Mouse (Mus musculus) gastrocnemius, postnatal 14 days (tissue): ENCODE measurements around the gene Cspg5. TPM values are rescaled to one million over a fixed set of nuclear protein-coding genes. Genes with fewer than 3 reads are reported as not detected.
A peak's percentile ranks its signal among the peaks of the same experiment; 100 is the strongest.

Source experiments
- DNase-seq: peaks from one replicate; pipeline ENCODE4 v3.0.0; 2021; ENCODE audit warnings: mixed read lengths
- intact Hi-C: fragments of 180-260 bp; cut with DNase I; formaldehyde crosslinking; loops from one replicate; pipeline ENCODE4 v1.15.1; 2025; ENCODE audit warnings: low total_unique reads
- total RNA-seq, 2 experiments: library from RNA; stranded (reverse); gene quantifications; 2 replicates each; pipeline ENCODE4 v1.2.3; 2021

Cspg5 gene
- total RNA-seq, 2 experiments from 2014 or later = 0.43 to 0.58 TPM

GRCm38 (mm10) chr9:110249823-110250543, 6.4 kb downstream of the Cspg5 start:
- intact Hi-C loops = no loop called here
- DNase-seq = no peak

- intact Hi-C loops = no loop called here
- DNase-seq = no peak
Measured at GRCm38 (mm10) chr9:110250776-110251175, 7.2 kb downstream of the Cspg5 start.

- intact Hi-C loops = no loop called here
- no peak for DNase-seq
Measured at GRCm38 (mm10) chr9:110255407-110256019, 11.9 kb downstream of the Cspg5 start.

GRCm38 (mm10) chr9:110258646-110259045, 15.1 kb downstream of the Cspg5 start:
- DNase-seq = no peak
- intact Hi-C loops = no loop called here

GRCm38 (mm10) chr9:110259118-110259517, 15.5 kb downstream of the Cspg5 start:
- intact Hi-C loops = no loop called here
- DNase-seq = no peak

GRCm38 (mm10) chr9:110263181-110263580, 19.6 kb downstream of the Cspg5 start:
- intact Hi-C loops = no loop called here
- no peak for DNase-seq

- intact Hi-C loops = no loop called here
- DNase-seq = no peak
Measured at GRCm38 (mm10) chr9:110264991-110265390, 21.4 kb downstream of the Cspg5 start.

GRCm38 (mm10) chr9:110268416-110268815, 24.8 kb downstream of the Cspg5 start:
- intact Hi-C loops = no loop called here
- DNase-seq = no peak

GRCm38 (mm10) chr9:110272330-110272729, 28.7 kb downstream of the Cspg5 start:
- intact Hi-C loops = no loop called here
- DNase-seq = no peak

GRCm38 (mm10) chr9:110273507-110273906, 29.9 kb downstream of the Cspg5 start:
- DNase-seq = no peak
- intact Hi-C loops = no loop called here

GRCm38 (mm10) chr9:110275882-110276281, 32.3 kb downstream of the Cspg5 start:
- no peak for DNase-seq
- intact Hi-C loops = no loop called here

GRCm38 (mm10) chr9:110277431-110277881, 33.9 kb downstream of the Cspg5 start:
- no peak for DNase-seq
- intact Hi-C loops = no loop called here

GRCm38 (mm10) chr9:110284075-110284697, 40.6 kb downstream of the Cspg5 start:
- intact Hi-C loops = no loop called here
- no peak for DNase-seq

GRCm38 (mm10) chr9:110287321-110287924, 43.8 kb downstream of the Cspg5 start:
- intact Hi-C loops = no loop called here
- DNase-seq = no peak

- intact Hi-C loops = loop anchor here (10.0 kb wide), 1 partner anchor 118 kb away; no protein-coding TSS in a partner anchor
- DNase-seq = no peak
Measured at GRCm38 (mm10) chr9:110293254-110293718, 49.7 kb downstream of the Cspg5 start.

- intact Hi-C loops = loop anchor here (10.0 kb wide), 1 partner anchor 119 kb away; no protein-coding TSS in a partner anchor
- DNase-seq = no peak
Measured at GRCm38 (mm10) chr9:110293873-110294415, 50.4 kb downstream of the Cspg5 start.

- no peak for DNase-seq
- intact Hi-C loops = loop anchor here (5.0 to 10.0 kb wide), 2 partner anchors 120 to 402 kb away; no protein-coding TSS in a partner anchor
Measured at GRCm38 (mm10) chr9:110294786-110295185, 51.2 kb downstream of the Cspg5 start.

- intact Hi-C loops = loop anchor here (5.0 to 10.0 kb wide), 2 partner anchors 122 to 405 kb away; no protein-coding TSS in a partner anchor
- peak; percentile 78 for DNase-seq
Measured at GRCm38 (mm10) chr9:110296867-110297627, 53.5 kb downstream of the Cspg5 start.

GRCm38 (mm10) chr9:110304516-110304915, 60.9 kb downstream of the Cspg5 start:
- no peak for DNase-seq
- intact Hi-C loops = no loop called here
